Mouse (Mus musculus): ENCODE results near the gene Zbtb38. TPM values are rescaled to one million over a fixed set of nuclear protein-coding genes. Genes with fewer than 3 reads are reported as not detected.

Gene Zbtb38
- polyA plus RNA-seq, 1 experiment = 23.8 TPM

GRCm38 (mm10) chr9:96783258-96783657 is 30.6 kb upstream of the Zbtb38 start:
- Histone ChIP-seq H3K4me3 (ENCODE audit: low read depth, low read length) (no peak overlapping the region), H3K36me3 (ENCODE audit: control insufficient read depth, insufficient read depth, low read length, poor library complexity, severe bottlenecking) (no peaks in the 10 kb centered on the region), H3K9ac (ENCODE audit: low read depth, poor library complexity, severe bottlenecking) (no peak overlapping the region), H3K27ac (ENCODE audit: insufficient read depth, low read length) (no peak overlapping the region), H3K9me3 (replicated peaks; ENCODE audit: control insufficient read depth, insufficient read depth, low read length, poor library complexity, severe bottlenecking) (no peaks in the 10 kb centered on the region), H3K27me3 (ENCODE audit: control insufficient read depth, insufficient read depth, low read length, poor library complexity, severe bottlenecking) (no peaks in the 10 kb centered on the region), H3K4me1 (ENCODE audit: control insufficient read depth, insufficient read depth, low read length) (no peaks in the 10 kb centered on the region)
- no peak for TF ChIP-seq EP300 (IDR thresholded peaks at IDR 0.05; ENCODE audit: insufficient read depth, low read depth, low read length)
- no peak for TF ChIP-seq CTCF (IDR thresholded peaks at IDR 0.05; ENCODE audit: low read depth, low read length)
- TF ChIP-seq POLR2A (IDR thresholded peaks at IDR 0.05; ENCODE audit: insufficient read depth, low read length) = no peak

- no peak for TF ChIP-seq CTCF (IDR thresholded peaks at IDR 0.05; ENCODE audit: low read depth, low read length)
- no peak overlapping the region for H3K27ac ChIP-seq (ENCODE audit: insufficient read depth, low read length)
- H3K36me3 ChIP-seq (ENCODE audit: control insufficient read depth, insufficient read depth, low read length, poor library complexity, severe bottlenecking) = no peaks in the 10 kb centered on the region
- no peaks in the 10 kb centered on the region for H3K9me3 ChIP-seq (replicated peaks; ENCODE audit: control insufficient read depth, insufficient read depth, low read length, poor library complexity, severe bottlenecking)
- H3K4me1 ChIP-seq (ENCODE audit: control insufficient read depth, insufficient read depth, low read length) = no peaks in the 10 kb centered on the region
- H3K27me3 ChIP-seq (ENCODE audit: control insufficient read depth, insufficient read depth, low read length, poor library complexity, severe bottlenecking) = no peaks in the 10 kb centered on the region
- no peak overlapping the region for H3K9ac ChIP-seq (ENCODE audit: low read depth, poor library complexity, severe bottlenecking)
- no peak overlapping the region for H3K4me3 ChIP-seq (ENCODE audit: low read depth, low read length)
These were observed 29.4 kb upstream of the Zbtb38 start for GRCm38 (mm10) chr9:96782062-96782461.

GRCm38 (mm10) chr9:96773146-96773545 is 20.5 kb upstream of the Zbtb38 start:
- Histone ChIP-seq H3K36me3 (ENCODE audit: control insufficient read depth, insufficient read depth, low read length, poor library complexity, severe bottlenecking) (no peaks in the 10 kb centered on the region), H3K27ac (ENCODE audit: insufficient read depth, low read length) (no peak overlapping the region), H3K27me3 (ENCODE audit: control insufficient read depth, insufficient read depth, low read length, poor library complexity, severe bottlenecking) (no peaks in the 10 kb centered on the region), H3K9me3 (replicated peaks; ENCODE audit: control insufficient read depth, insufficient read depth, low read length, poor library complexity, severe bottlenecking) (no peaks in the 10 kb centered on the region), H3K9ac (ENCODE audit: low read depth, poor library complexity, severe bottlenecking) (no peak overlapping the region), H3K4me3 (ENCODE audit: low read depth, low read length) (no peak overlapping the region), H3K4me1 (ENCODE audit: control insufficient read depth, insufficient read depth, low read length) (no peaks in the 10 kb centered on the region)
- TF ChIP-seq CTCF (IDR thresholded peaks at IDR 0.05; ENCODE audit: low read depth, low read length) (no peak), POLR2A (IDR thresholded peaks at IDR 0.05; ENCODE audit: insufficient read depth, low read length) (no peak), EP300 (IDR thresholded peaks at IDR 0.05; ENCODE audit: insufficient read depth, low read depth, low read length) (no peak)

GRCm38 (mm10) chr9:96770443-96770842 is 17.8 kb upstream of the Zbtb38 start:
- H3K36me3 ChIP-seq (ENCODE audit: control insufficient read depth, insufficient read depth, low read length, poor library complexity, severe bottlenecking) = no peaks in the 10 kb centered on the region
- H3K27ac ChIP-seq (ENCODE audit: insufficient read depth, low read length) = no peak overlapping the region
- no peak for TF ChIP-seq EP300 (IDR thresholded peaks at IDR 0.05; ENCODE audit: insufficient read depth, low read depth, low read length)
- TF ChIP-seq CTCF (IDR thresholded peaks at IDR 0.05; ENCODE audit: low read depth, low read length) = no peak
- no peak for TF ChIP-seq POLR2A (IDR thresholded peaks at IDR 0.05; ENCODE audit: insufficient read depth, low read length)
- H3K4me1 ChIP-seq (ENCODE audit: control insufficient read depth, insufficient read depth, low read length) = peaks cover under 1% of the 10 kb centered on the region
- H3K9ac ChIP-seq (ENCODE audit: low read depth, poor library complexity, severe bottlenecking) = no peak overlapping the region
- peaks cover 2% of the 10 kb centered on the region; the same call in 1 of the 2 replicates for H3K27me3 ChIP-seq (ENCODE audit: control insufficient read depth, insufficient read depth, low read length, poor library complexity, severe bottlenecking)
- no peak overlapping the region for H3K4me3 ChIP-seq (ENCODE audit: low read depth, low read length)
- no peaks in the 10 kb centered on the region for H3K9me3 ChIP-seq (replicated peaks; ENCODE audit: control insufficient read depth, insufficient read depth, low read length, poor library complexity, severe bottlenecking)

GRCm38 (mm10) chr9:96769651-96770050 is 17.0 kb upstream of the Zbtb38 start:
- Histone ChIP-seq H3K9me3 (replicated peaks; ENCODE audit: control insufficient read depth, insufficient read depth, low read length, poor library complexity, severe bottlenecking) (no peaks in the 10 kb centered on the region), H3K4me3 (ENCODE audit: low read depth, low read length) (no peak overlapping the region), H3K27me3 (ENCODE audit: control insufficient read depth, insufficient read depth, low read length, poor library complexity, severe bottlenecking) (peaks cover 2% of the 10 kb centered on the region; the same call in 1 of the 2 replicates), H3K36me3 (ENCODE audit: control insufficient read depth, insufficient read depth, low read length, poor library complexity, severe bottlenecking) (no peaks in the 10 kb centered on the region), H3K9ac (ENCODE audit: low read depth, poor library complexity, severe bottlenecking) (no peak overlapping the region), H3K4me1 (ENCODE audit: control insufficient read depth, insufficient read depth, low read length) (peaks cover 3% of the 10 kb centered on the region), H3K27ac (ENCODE audit: insufficient read depth, low read length) (no peak overlapping the region)
- TF ChIP-seq EP300 (IDR thresholded peaks at IDR 0.05; ENCODE audit: insufficient read depth, low read depth, low read length) = no peak
- no peak for TF ChIP-seq POLR2A (IDR thresholded peaks at IDR 0.05; ENCODE audit: insufficient read depth, low read length)
- TF ChIP-seq CTCF (IDR thresholded peaks at IDR 0.05; ENCODE audit: low read depth, low read length) = no peak

- H3K9ac ChIP-seq (ENCODE audit: low read depth, poor library complexity, severe bottlenecking) = no peak overlapping the region
- H3K4me1 ChIP-seq (ENCODE audit: control insufficient read depth, insufficient read depth, low read length) = peaks cover 3% of the 10 kb centered on the region
- H3K27ac ChIP-seq (ENCODE audit: insufficient read depth, low read length) = no peak overlapping the region
- H3K36me3 ChIP-seq (ENCODE audit: control insufficient read depth, insufficient read depth, low read length, poor library complexity, severe bottlenecking) = no peaks in the 10 kb centered on the region
- no peak overlapping the region for H3K4me3 ChIP-seq (ENCODE audit: low read depth, low read length)
- no peaks in the 10 kb centered on the region for H3K9me3 ChIP-seq (replicated peaks; ENCODE audit: control insufficient read depth, insufficient read depth, low read length, poor library complexity, severe bottlenecking)
- TF ChIP-seq POLR2A (IDR thresholded peaks at IDR 0.05; ENCODE audit: insufficient read depth, low read length) = no peak
- TF ChIP-seq EP300 (IDR thresholded peaks at IDR 0.05; ENCODE audit: insufficient read depth, low read depth, low read length) = no peak
- TF ChIP-seq CTCF (IDR thresholded peaks at IDR 0.05; ENCODE audit: low read depth, low read length) = no peak
- H3K27me3 ChIP-seq (ENCODE audit: control insufficient read depth, insufficient read depth, low read length, poor library complexity, severe bottlenecking) = peaks cover 2% of the 10 kb centered on the region; the same call in 1 of the 2 replicates
These were observed 15.2 kb upstream of the Zbtb38 start for GRCm38 (mm10) chr9:96767874-96768273.

All from ES-Bruce4 (cell line).